Mouse (Mus musculus) CD4-positive naive resting alpha-beta T cell, adult 76 days (primary cell): ENCODE measurements around the gene Pigq. TPM values are rescaled to one million over a fixed set of nuclear protein-coding genes. Genes with fewer than 3 reads are reported as not detected.

Experiments used
- total RNA-seq: library from RNA; stranded (reverse); gene quantifications from one replicate; pipeline ENCODE4 v1.2.4, GENCODE M21; 2023

Gene Pigq
- 51.5 TPM for total RNA-seq

GRCm38 (mm10) chr17:25944366-25945163 lies at the start of gene Pigq, which contains the start of gene Nhlrc4:
Gene Pigq, minus strand, starts transcription at chr17:25944936.
Gene Nhlrc4, minus strand, starts transcription at chr17:25944961.

GRCm38 (mm10) chr17:25985306-25986294 lies 40.9 kb upstream of the Pigq start, which contains the start of gene Capn15:
Gene Capn15, minus strand, starts transcription at chr17:25985796.

DNA sequence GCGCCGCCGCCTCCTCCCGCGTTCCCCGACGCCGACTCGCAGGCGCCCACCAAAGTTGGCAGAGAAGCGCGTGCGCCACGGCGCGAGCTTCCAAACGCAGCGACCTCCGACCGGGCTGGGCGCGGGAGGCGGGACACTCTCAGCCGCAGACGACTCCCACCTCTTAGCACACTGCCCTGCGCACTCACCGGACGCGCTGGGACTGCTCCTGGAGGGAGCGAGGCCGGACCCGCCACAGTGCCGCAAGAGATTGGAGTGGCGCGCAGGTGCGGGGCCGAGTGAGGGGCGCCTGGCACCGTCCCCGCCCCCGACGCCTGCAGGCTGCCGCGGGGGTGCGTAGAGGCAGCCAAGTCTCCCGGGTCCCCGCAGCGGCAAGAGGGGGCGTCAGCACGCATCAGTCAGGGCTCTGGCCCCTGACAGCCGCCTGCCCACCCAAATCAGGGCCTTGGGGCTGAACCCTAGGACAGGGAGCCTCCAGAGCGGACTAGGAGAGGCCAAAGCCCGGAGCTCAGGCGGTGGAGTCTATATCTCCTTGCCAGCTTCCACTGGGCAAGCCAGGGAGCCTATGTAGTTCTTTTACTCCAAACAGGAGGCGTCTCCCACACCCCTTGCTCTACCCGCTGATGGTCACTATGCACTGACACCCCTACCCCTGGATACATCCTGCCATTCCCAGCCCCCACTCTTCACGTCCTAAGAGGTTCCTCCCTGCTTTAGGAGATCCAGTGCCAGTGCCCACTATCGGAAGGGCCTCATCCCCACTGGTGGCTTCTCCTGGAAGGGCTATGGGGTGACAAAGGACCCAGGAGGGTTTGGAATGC lies 7.3 kb upstream of the Pigq start, which contains the start of gene A930017K11Rik:
Gene A930017K11Rik, minus strand, starts transcription at position 763 of the 821 bp plus-strand sequence.

DNA sequence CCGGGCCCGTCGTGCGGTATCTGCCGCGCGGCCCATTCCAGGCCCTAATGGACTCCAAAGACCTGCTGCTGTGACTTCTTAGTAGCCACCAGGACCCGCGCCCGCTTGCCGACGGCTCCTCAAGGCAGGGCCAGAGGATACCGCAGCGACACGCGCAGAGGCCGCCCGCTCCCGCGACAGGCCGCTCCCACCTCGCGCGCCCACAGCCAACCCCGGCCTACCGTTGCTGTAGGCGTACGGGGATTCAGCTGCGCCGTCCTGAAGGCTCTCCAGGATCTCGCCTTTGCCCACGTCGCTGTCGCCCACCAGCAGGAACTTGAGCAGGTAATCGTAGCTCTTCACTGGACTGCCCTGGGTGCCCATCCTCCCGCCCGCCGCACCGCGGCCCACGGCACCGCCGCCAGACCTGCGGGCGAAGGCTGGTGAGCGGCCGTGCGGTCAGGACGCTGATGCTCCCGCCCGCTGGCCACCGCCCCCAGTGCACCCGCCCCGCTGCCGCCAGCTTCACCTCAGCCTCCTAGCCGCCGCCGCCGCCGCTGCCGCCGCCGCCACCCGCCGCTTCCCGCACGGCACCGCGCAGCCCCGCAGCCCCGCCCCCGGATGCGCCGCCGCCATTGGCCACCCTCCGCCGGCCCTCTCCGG lies 25.5 kb downstream of the Pigq start, which contains the start of gene Rab40c:
Gene Rab40c, minus strand, starts transcription at position 584 of the 642 bp plus-strand sequence.

DNA sequence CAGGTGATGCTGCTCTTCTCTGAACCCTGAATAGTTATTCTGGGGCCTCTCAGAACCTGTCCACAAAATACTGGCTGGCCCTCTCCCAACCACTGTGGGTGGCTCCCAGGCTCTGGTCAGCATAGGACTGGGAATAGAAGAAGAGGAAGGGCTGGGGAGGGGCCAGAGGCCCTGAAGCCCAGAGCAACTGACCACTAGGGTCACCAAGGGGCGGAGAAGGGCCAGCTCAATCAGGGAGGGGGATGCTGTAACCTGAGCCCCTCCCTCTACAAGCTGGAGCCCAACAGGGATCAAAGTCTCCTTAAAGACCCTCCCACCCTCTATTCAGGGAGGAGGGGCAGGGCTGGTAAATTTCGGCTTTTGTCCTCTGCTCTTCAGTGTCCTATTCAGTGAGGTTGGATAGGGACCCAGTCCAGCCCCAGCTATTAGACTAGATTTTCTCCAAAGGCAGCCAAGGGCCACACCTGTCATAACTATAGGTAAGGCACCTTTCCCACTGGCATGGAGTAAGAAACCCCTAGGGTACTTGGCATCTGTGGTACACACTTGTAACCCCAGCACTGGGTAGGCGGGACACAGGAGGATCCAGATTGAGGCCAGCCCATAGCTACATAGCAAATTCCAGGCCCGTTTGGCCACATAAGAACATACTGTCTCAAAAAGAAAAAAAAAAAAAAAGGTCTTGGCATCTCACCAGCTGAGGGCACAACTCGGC lies 64.4 kb downstream of the Pigq start, which contains the start of gene Wfikkn1:
Gene Wfikkn1, minus strand, starts transcription at position 663 of the 715 bp plus-strand sequence.

Other genes with a start within 250 kb of the Pigq start
- gene Gng13, start 227.8 kb downstream of the Pigq start, total RNA-seq: not detected
- 6.9 TPM for gene Chtf18, start 217.5 kb downstream of the Pigq start, total RNA-seq
- 4.1 TPM for gene Rpusd1, start 217.3 kb downstream of the Pigq start, total RNA-seq
- not detected for gene Mslnl, start 208.9 kb downstream of the Pigq start, total RNA-seq
- gene Msln, start 190.6 kb downstream of the Pigq start, total RNA-seq: not detected
- gene Narfl, start 171.2 kb downstream of the Pigq start, total RNA-seq: 20.5 TPM
- 19.6 TPM for gene Haghl, start 159.3 kb downstream of the Pigq start, total RNA-seq
- not detected for gene Ccdc78, start 158.4 kb downstream of the Pigq start, total RNA-seq
- gene Fam173a, start 152.0 kb downstream of the Pigq start, total RNA-seq: 53.8 TPM
- gene AC134908.4, start 149.3 kb downstream of the Pigq start, total RNA-seq: not detected
- 19.9 TPM for gene Metrn, start 147.8 kb downstream of the Pigq start, total RNA-seq
- not detected for gene Fbxl16, start 135.9 kb downstream of the Pigq start, total RNA-seq
- 16.9 TPM for gene Wdr24, start 121.3 kb downstream of the Pigq start, total RNA-seq
- gene Jmjd8, start 116.1 kb downstream of the Pigq start, total RNA-seq: 26.5 TPM
- gene Stub1, start 111.5 kb downstream of the Pigq start, total RNA-seq: 49.0 TPM
- gene Rhbdl1, start 107.6 kb downstream of the Pigq start, total RNA-seq: 5.6 TPM
- gene Gm20683, start 103.2 kb downstream of the Pigq start, total RNA-seq: 13.2 TPM
- gene Rhot2, start 100.1 kb downstream of the Pigq start, total RNA-seq: 66.5 TPM
- 27.2 TPM for gene Wdr90, start 83.4 kb downstream of the Pigq start, total RNA-seq
- gene Mcrip2, start 76.2 kb downstream of the Pigq start, total RNA-seq: 6.3 TPM
- 20.1 TPM for gene Mettl26, start 69.9 kb downstream of the Pigq start, total RNA-seq
- gene Wfikkn1, start 64.1 kb downstream of the Pigq start, total RNA-seq: 7.4 TPM
- gene Rab40c, start 25.2 kb downstream of the Pigq start, total RNA-seq: 19.1 TPM
- gene Nhlrc4, start within 50 bp of the Pigq start, total RNA-seq: not detected
- 0.21 TPM for gene A930017K11Rik, start 7.6 kb upstream of the Pigq start, total RNA-seq
- 33.7 TPM for gene Capn15, start 40.9 kb upstream of the Pigq start, total RNA-seq
- 18.5 TPM for gene Rab11fip3, start 124.6 kb upstream of the Pigq start, total RNA-seq
- gene Decr2, start 145.4 kb upstream of the Pigq start, total RNA-seq: 5.0 TPM
- 3.9 TPM for gene Nme4, start 150.7 kb upstream of the Pigq start, total RNA-seq
- gene Tmem8, start 168.4 kb upstream of the Pigq start, total RNA-seq: 24.2 TPM
- gene Mrpl28, start 178.6 kb upstream of the Pigq start, total RNA-seq: 33.3 TPM
- gene Axin1, start 193.8 kb upstream of the Pigq start, total RNA-seq: 110 TPM